Mouse (Mus musculus): Measurements from ENCODE around the gene Smc1a.
"Not testable (repeated sequence)": the region's sequence is repeated elsewhere in the genome, so short reads cannot be mapped to it uniquely, and the experiment has no call there.

The Smc1a gene

DNA sequence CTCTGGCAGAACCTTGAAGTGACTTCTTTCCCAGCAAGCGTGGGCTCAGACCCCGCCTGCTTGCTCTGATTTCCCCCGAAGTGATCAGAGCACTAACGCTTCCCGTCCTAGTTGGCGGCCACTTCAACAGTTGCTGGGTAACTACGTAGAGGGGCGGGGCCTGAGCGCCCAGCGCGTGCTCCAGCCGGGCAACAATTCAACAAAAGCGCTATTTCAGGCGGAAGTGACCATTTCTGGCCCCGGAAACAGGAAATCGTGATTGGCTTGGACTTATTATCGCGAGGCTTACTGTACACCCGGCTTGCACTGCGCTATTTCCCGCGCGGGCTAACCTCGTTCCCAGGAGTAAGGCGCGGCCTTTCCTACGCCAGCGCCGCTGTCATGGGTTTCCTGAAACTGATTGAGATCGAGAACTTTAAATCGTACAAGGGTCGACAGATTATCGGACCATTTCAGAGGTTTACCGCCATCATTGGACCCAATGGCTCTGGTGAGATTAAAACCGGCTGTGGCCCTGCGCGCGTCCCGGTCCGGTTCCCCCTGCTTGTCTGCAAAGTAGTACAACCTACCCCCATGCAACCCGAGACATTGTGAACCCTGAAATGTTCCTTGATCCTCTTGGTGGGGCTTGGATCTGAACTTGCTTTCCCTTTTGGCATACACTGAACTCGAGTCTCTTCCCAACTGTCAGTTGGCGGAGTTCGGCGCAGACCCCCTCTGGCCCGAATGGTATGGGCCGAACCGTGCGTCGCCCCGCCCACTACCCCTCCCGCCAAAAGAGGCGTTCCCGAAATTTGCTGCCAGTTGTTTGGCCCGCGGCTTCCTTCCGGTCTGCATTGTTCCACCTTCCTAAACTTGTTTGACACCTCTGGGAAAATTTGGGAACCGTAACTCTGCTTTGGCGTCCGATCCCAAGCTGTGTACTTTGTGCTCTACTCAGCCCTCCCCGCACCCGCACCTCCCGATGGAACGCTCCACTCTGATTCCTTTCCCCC, at the start of gene Smc1a, which contains the start of gene Ribc1:
Gene Smc1a, plus strand, starts transcription at position 278 of the 995 bp plus-strand sequence.
Gene Ribc1, minus strand, starts transcription at position 145 of the 995 bp plus-strand sequence.
- DNase-seq (ENCODE audit: low spot score): peak; percentile 94

DNA sequence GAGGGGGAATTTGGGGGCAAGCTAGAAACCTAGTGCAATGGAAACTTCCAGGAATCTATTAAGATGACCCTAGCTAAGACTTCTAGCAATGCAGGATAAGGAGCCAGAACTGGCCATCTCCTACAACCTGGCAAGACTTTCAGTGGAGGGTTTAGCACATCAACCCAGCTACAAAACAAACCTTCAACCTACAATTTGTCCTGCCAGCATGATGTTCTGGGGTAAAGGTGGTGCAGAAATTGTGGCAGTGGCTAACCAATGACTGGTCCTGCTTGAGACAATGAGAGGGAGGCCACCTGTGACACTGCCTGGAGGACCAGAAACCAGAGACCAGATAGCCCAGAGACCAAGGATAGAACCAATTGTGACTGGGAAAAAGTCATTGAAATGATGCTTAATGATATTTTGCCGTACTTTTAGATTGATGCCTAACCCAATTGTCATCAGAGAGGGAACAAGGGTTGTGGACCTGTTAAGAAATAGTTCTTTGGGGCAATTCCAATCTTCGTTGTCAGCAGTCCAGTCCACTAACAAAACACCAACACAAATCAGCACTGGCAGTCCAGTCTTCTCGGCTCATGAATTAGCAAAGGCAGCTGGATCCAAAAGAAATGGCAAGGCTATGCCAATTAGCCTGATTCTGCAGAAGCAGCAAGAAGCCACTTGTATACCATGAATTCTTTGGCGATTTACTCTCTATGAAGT, 17.1 kb upstream of the Smc1a start:
- no peak for DNase-seq (ENCODE audit: low spot score)

DNA sequence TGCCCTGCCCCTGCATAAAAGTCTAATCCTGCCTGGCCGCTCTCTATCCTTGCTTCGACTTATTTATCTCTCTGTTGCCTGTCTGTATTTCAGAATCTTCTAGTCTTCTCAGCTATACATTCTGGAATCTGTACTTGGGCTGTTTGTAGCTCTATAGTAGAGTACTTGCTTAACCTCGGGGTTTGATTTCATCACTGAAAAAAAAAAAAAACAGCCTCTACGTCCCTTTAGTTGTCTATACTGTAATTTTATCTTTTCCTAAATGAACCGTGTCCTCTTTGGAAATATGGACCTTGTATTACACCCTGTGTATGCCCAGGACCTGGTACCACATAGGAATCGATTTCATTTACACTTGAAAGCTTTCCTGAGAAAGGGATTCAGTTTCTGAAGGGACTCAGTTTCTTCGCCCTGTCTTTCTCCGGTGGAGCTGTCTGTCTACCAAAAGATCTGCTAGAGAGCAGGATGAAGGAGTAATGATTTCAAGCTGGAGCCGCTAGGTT, 15.0 kb upstream of the Smc1a start:
- no peak for DNase-seq (ENCODE audit: low spot score)

DNA sequence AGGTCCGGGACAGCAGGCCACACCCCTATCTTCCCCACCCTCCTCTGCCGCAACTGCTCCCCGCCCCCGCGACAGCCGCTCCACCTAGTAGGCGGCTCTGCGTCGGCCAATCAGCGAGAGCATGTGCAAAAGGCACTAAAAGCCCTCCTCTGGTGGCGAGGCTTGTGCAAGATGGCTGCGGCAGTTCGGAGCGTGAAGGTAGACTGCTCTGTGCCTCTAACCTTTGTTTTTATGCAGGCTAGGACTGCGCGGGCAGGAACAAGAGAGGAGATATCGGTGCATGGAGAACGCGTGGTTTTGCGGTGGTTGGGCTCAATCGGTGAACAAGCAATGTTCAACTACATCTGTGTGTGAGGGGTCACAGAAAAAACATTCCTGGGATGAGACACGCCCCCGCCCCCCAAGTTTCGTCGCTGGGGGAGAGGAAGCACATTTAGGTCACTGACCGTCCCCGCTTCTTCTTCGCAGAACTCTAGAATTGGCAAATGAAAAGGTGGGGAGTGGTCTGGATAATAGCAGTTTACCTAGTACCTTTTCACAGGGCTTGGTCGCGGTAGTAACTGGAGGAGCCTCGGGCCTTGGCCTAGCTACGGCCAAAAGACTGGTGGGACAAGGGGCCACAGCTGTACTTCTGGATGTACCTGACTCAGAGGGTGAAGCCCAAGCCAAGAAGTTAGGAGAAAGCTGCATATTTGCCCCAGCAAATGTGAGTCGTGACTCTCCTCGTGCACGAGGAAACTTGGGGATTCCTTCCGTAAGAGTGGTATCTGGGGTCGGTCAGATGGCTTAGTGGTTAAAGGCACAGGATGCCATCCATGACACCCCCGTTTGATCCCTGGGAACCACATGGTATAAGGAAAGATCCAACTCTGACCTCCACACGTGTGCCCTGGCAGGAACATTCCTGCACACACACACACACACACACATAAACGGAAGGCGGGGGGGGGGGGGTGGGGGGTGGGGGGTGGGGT, 14.2 kb upstream of the Smc1a start, which contains the start of gene Hsd17b10:
Gene Hsd17b10, plus strand, starts transcription at position 109 of the 974 bp plus-strand sequence.
- DNase-seq (ENCODE audit: low spot score): peak; percentile 88

DNA sequence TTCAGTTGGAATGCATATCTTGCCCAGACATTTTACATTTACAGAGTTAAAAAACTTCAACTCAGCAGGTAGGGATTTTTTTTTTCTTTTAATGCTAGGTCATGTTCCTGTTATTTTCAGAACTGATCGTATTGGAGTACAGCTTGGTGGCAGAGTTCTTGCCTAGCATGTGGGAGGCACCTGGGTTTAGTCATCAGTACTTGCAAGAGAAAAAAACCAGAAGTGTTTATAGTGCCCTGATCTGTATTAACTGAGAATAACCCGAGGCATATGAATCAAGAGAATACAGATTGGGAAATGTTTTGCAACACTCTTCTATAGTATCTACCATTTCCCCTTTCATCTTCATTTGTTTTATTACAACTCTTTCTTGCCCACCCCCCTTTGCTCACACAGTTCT, 13.4 kb upstream of the Smc1a start:
- DNase-seq (ENCODE audit: low spot score): no peak

DNA sequence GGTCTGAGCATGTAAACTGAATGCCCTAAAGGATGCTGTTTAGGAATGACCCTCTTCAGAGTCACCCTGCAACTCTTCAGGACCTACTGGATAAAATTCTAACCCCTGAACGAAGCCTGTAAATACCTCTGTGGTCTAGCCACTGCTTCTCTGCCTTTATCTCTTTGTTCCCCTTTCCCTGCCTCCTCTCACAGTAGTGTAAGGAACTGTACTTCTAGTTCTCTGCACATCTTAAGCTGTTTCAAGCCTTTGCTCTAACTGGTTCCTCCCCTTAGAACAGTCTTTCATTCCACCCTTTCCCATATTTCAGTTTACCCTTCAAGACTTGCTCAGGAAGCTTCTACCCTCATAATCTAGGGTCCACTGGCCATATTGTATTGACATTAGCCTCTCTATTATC, 8.4 kb upstream of the Smc1a start:
- DNase-seq (ENCODE audit: low spot score): no peak

DNA sequence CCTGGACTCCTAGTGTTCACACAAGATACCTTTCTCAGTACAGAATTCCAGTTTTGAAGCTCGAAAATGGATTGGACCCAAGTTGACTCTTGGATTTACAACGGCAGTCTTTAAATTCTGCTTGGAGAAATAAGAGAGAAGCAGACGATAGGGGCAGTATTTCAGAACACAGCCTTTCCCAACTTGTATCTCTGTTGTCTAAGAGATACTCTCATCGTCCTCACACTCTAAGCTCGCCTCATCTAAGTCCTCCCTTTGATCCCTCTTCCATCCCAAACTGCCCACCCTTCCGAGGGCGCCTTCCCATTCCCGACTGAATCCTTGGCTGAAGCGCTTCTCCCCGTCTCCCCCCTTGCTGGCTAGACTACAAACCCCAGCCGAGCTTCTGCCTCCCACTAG, 477 bp upstream of the Smc1a start:
- no peak for DNase-seq (ENCODE audit: low spot score)

DNA sequence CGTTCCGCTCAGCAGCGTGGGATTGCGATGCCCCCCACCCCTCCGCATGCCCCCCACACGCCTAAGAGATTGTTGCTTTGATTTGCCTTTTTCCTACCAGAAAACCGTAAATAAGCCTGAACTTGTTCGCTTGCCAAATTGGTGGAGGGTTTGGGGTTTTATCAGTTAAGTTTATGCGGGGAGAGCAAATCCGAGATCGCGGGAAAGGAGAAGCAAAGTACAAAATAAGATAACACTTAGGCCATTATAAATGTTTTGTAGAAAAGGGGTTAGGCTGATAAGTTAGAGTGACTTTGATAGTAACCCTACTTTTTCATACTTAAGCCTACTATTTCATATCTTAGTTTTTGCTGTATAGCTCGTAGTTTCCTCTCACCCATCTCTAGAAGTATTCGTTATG, 958 bp downstream of the Smc1a start:
- no peak for DNase-seq (ENCODE audit: low spot score)

DNA sequence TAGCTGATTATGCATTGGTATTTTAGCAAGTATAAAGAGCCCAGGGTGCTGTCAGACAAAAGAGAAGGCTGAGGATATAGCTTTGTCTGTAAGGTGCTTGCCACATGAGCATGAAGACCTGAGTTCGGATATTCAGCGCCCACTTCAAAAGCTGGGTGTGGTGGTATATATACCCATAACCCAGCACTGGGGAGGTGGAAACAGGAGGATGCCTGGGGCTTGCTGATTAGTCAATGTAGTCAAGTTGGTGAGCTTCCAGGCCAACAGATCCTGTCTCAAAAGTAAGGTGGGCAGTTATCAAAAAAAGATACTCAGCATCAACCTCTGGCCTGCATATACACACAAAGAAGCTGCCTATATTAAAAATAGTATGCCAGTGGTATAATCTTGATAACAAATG, 3.1 kb downstream of the Smc1a start:
- DNase-seq (ENCODE audit: low spot score): no peak

DNA sequence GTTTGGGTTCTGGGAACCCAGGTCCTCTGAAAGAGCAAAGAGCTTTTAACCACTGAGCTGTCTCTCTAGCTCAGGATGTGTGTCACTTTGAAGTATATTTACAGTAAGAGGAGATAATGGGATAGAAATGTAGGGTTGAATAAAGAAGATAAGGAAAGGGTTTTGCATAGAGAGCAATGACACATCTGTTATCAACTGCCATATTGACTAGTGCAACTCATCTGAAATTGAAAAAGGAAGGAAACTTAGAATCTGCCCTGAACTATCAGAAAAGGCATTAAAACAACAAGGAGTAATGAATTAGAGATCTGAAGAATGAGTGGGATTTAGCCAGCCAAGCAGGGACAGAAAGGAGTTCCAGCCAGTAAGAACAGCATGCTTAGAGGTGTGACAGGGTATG, 23.6 kb downstream of the Smc1a start:
- DNase-seq (ENCODE audit: low spot score): no peak

DNA sequence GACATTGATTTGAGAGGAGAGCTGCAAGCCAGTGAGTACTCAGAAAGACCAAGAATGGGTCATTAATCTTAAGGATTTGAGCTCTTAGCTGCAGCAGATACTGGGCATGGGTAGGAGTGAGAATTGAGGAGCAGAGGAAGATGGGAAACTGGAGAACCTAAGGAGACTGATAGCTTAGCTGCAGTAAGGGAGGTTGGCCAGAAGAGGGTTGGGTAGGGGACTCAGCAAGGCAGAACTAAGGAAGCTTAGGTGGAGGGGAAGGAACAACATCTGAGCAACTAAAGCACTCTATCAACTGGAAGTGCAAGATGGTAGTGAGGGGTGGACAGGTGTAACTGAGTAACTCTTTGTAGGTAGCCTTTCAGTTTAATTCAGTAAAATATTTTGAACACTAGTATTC, 31.0 kb downstream of the Smc1a start:
- DNase-seq (ENCODE audit: low spot score): no peak

DNA sequence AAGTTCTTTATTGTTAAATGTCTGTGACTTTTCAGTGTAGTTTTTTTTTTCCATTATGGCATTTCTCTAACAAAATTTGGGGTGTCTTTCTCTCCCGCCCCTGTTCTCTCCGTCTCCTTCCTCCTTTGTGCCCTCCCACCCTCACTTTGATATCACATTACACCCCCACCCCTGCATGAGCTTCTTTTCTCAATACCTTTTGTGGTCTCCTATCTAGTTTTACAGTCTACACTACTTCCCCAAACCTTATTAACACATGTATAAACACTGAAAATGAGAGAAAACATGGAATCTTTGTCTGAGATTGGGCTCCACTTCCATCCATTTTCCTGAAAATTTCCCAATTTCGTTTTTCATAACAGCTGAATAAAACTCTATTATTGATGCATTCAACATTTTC, 36.3 kb downstream of the Smc1a start:
- no peak for DNase-seq (ENCODE audit: low spot score)

DNA sequence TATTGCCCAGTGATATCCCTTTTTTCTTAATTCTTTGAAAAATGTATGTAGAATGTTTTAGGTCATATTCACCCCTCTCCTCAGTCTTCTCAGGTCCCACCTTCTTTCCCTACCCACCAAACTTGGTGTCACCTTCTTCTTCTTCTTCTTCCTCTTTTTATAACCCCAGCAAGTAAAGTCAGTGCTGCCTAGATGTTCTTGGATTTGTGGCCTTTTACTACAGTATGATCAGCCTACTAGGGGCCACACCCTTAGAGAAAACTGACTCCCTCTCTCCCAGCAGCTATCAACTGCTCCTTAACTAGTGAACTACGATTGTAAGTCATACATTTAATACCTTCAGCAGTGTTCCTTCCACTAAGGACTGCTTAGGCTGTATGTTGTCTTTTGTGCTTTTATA, 37.9 kb downstream of the Smc1a start:
- no peak for DNase-seq (ENCODE audit: low spot score)

DNA sequence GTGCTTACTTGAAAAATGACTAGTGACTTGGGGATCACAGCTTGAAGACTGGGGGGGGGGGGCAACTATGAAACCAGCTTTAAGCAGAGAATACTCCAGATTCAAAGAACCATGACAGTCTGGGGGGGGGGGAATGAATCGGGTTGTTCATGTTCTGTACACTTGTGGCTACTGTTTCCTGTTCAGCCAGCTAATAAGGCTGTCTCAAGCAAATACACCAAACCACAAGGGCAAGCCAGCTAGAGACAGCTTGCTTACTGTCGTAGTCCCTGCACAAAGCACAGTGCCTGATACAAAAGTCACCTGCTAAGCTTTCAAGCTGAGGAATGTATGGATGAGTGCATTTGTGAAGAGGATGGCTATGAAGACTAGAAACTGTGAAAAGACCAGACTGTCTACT, 49.4 kb downstream of the Smc1a start:
- DNase-seq (ENCODE audit: low spot score): no peak

DNA sequence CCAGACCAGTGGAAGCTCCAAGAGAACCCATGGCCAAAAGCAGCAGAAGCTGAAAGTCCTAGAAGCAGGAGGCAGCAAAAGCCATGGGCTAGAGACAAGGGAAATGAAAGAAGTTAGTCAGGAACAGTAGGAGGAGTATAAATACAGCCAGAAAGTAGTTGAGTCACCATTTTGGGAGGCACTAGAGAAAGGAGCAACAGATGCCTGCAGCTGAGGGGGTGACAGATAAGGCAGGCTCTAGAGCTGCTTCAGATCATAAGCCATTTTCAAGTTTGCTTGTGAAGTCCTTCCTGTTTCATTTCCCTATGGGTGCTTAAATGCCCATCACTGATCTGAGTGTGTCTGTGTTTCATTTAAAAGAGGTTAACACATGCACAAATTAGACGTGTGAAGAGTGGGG, 51.6 kb downstream of the Smc1a start:
- no peak for DNase-seq (ENCODE audit: low spot score)

DNA sequence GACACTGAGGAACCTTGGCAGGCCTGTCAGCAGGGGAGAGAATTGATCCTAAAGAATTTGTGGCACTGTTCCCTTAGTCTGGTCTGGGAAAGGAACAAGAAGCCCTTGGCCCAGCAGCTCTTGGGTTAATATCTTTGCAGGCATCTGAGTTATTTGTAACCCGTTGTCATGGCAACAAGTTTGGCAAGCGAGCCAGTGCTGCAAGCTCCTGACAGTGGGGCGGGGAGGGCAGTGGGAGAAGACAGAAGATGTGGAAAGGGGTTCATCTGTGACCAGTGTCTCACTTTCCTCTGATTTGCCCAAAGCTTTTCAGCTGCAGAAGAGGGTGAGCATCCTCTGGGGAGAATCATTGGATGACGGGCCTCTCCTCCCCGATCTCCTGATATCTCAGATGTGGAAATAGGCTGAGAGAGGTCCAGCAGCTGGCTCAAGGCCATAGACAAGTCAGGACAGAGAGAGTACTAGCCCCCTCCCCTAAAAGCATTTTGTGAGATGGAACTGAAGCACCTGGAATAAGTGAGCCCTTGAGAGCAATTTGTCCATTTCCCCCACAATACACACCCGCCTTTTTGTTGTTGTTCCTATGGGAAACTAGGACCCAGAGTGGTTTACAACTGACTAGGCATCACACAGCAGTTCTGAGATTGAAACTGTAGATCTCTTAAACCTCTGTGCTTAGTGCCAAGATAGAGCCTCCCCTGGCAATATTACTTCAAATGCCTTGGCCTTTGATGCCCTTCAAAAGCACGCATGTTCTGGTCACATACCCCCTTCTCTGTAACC, 73.8 kb downstream of the Smc1a start:
- DNase-seq (ENCODE audit: low spot score): not testable (repeated sequence)

DNA sequence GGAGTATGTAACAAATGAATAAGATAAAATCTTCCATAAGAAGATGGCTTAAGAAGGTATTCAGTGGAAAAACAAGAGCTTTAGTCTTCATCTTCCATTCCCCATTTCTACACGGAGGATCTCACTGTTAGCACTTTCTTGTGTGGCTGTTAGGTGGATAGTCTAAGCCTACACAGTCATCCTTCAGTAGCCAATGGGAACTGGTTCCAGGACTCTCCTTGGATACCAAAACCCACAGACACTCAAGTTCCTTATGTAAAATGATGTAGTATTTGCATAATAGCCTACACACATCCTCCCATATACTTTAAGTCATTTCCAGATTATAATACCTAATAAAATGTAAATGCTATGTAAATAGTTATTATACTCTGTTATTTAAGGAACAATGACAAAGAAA, 81.3 kb downstream of the Smc1a start:
- no peak for DNase-seq (ENCODE audit: low spot score)
